Mouse (Mus musculus): ENCODE measurements around the gene Fxyd1.

- TF ChIP-seq CTCF (IDR thresholded peaks at IDR 0.05; ENCODE audit: low read depth, low read length) (no peak), POLR2A (IDR thresholded peaks at IDR 0.05; ENCODE audit: borderline replicate concordance, low read depth, low read length) (no peak)
Measured at GRCm38 (mm10) chr7:31028609-31029008, 28.4 kb downstream of the Fxyd1 start.

Data from bone marrow macrophage, adult 2 months (primary cell).